Mouse (Mus musculus) spleen, postnatal 10 days (tissue): ENCODE results near the gene Rnf103.

ENCODE experiments used
- DNase-seq, 2 experiments: peaks; one replicate each; pipeline ENCODE4 v3.0.0; 2021 to 2022; ENCODE audit warnings: low spot score in 2 of 2

Rnf103 gene

DNA sequence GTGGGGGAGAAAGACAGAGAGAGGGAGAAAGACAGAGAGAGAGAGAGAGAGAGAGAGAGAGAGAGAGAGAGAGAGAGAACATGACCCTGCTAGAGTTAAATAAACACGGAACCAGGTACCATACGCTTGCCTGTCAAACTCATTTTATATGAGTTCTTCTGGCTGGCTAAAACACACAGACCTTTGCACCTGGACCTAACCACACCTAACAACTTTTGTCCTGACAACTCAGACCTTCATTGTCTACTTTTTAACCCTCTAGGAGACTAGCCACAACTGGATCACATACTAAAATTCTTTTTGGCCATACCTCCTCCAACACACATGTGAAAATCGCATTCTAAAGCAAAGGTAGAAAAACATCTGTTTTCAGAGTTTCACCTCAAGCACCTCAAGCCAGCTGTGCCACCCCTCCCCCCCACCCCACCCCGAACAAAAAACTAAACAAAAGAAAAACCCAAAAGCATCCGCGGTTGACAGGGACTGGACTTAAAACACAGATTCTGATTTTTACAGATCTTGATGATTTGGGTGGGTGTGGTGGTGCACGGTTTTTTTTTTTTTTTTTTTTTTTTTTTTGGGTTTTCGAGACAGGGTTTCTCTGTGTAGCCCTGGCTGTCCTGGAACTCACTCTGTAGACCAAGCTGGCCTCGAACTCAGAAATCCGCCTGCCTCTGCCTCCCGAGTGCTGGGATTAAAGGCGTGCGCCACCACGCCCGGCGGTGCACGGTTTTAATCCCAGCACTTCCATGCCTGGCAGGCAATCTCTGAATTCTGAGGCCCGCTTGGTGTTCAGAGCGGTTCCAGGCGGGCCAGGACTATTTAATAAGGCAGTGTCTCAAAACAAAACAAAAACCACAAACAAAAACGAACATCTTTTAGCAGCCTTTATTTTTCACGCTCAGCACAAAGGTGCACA is 679 bp upstream of the Rnf103 start:
- no peak for DNase-seq

GRCm38 (mm10) chr6:71494341-71495020 is 787 bp downstream of the Rnf103 start:
- DNase-seq = peak; percentile 70 to 76

DNA sequence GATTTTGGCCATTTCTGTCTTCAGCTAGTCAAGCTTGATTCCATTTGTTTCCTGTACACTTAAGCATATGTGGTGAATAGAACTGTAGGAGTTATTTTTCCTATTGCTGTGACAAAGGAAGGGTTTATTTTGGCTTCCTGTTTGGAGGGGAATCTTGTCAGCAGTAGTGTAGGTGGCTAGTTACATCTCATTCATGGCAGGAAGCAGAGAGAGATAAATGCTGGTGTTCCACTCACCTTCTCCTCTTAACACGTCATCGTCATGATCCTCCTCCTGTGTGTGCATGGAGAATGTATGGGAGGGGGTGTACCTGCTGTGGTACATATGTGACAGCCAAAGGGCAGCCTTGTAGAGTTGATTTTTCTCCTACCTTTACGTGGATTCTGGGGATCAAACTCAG is 6.9 kb downstream of the Rnf103 start:
- no peak for DNase-seq

- DNase-seq = no peak
These were observed 9.3 kb downstream of the Rnf103 start for GRCm38 (mm10) chr6:71503001-71503400.

DNA sequence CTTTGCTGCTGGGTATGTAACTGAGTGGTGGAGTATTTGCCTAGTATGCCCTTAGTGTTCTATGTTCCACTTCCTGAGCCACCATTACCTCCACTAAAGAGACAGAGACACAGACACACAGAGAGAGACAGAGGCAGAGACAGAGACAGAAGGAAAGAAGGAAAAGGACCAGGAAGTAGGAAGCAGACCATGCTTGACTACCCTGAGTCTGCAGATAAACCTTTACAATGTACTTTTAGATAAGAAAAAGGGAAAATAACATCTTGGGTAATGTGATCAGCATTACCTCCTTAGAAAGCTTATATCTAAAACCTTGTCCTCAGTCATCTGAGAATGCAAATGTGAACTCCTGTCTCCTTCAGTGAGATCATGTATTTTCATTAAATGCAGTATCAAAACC is 10.0 kb downstream of the Rnf103 start:
- no peak for DNase-seq

GRCm38 (mm10) chr6:71504091-71504490 is 10.4 kb downstream of the Rnf103 start:
- no peak for DNase-seq

DNA sequence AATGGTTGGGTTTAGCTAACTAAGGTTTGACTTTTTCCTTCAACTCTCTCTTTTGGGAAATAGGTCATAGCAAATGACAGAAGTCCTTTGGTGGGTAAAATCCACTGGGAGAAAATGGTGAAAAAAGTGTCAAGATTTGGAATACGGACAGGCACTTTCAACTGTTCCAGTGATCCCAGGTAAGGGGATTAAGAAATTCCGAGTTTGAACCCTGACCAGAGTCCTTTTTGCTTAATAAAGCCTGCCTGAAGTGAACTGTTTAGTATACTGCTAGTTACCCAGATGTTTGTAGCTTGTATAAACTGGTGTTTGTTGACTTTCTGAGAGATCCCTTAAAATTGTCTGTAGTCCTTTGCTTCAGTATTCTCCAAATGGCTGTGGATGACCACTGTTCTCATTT is 12.0 kb downstream of the Rnf103 start:
- no peak for DNase-seq

GRCm38 (mm10) chr6:71519476-71519875 is 25.8 kb downstream of the Rnf103 start:
- DNase-seq = no peak

DNA sequence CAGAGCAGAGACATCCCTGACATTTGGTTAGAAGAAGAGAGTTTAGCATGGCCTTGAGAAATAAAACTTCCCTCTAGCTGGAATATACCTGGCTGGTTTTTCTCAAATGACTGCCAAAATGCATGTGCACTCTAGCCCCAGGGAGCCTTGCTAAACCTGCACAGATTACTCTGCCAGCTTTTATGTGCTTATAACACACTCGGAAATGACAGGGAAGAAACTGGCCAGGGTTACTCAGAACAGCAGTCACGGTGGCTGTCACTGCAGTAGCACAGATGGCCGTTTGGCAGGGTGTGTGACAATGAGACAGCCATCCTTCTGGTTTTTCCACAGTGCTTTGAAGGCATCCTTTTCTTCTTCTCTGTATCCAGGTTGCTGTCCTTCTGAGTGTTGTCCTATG is 31.9 kb downstream of the Rnf103 start:
- no peak for DNase-seq

DNA sequence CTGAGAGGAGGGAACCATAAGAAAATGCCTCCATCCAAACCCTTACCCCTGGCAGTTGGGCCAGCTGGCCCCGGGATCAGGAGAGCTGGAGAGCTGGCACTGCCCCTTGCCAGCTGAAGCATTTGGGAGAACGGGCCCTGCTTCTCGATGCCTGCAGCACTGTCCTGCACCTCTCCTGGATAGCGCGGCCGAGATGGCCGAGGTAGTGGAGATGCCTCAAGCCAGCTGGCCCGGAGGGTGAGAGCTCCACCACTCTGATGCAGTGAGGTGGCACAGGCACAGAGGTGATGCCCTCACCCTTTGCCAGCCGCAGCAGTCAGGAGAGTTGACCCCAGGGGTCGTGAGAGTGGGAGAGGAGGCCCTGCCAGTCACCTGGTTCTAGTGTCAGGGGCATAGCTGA is 33.4 kb downstream of the Rnf103 start:
- no peak for DNase-seq

- no peak for DNase-seq
These were observed 34.1 kb downstream of the Rnf103 start for GRCm38 (mm10) chr6:71527826-71528225.

DNA sequence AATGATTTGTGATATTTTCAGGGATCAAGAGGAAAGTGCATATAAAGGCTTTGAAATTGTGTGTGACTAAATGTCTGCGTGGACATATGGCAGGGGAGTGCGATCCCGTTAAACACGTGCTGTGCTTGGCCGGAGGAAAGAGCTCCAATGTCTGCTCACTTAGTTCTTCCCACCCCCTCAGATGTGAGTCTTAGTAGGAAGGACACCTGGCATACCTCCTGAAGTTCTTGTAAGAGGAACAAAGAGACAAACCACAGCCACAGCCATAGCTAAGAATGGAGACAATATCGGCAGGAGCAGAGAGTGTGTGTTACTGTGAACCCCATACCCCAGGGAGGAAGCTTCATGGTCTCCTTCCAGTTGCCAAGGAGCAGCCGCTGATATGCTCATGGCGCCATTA is 36.5 kb downstream of the Rnf103 start:
- DNase-seq = no peak

DNA sequence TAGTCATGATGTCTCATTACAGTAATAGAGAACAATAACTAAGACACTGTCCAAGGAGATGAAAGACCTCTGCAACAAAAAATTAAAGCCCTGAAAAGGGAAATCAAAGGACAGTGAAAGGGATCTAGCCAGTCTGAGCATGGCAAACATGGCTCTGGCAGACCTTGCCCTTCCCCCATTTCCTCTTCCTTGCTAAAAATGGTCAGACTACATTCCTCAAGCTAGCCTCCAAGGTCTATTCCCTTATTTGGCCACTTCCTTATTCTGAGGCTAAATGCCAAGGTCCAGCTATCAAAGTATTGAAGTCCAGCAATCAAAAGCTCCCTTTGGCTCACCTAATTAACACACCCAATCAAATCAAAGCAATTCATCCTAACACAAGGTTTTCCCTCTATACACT is 43.6 kb downstream of the Rnf103 start:
- no peak for DNase-seq

DNA sequence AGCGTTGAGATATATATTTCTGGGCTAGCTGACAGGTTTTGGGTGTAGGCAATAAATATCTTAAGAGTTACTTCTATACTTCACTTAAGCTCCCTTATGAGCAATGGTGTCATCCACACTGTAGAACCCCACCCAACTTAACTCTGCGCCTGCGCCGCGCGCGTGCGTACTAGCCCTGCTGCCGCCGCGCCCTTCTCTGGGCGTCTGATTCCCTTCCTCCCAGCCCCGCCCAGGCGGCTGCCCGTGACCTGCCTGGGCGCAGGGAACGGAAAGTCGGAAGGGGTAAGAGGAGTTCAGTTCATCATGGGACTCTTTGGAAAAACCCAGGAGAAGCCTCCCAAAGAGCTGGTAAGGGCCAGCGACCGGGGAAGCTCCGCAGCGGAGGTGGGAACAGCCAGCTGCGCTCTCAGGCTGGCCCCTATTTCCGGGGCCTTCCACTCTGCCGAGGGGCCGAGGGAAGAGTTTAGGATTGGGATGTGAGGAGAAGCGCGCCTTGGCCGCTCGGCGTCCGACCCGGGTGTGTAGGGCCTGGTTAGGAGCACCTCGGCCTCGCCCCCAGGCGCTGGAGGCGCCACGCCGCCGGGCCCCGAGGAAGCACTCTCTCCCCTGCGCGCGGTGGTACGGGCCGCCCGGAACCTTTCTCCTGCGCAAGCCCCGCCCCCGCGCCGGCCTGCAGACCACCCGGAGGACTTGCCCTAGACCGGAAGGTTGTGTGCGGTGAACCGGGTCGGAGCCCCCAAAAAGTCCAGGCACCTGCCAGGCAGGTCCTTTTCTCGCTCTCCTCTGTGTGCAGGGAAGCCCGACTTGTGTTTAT is 50.2 kb downstream of the Rnf103 start, which contains the start of gene Chmp3:
Chmp3 (plus strand) TSS at position 112 of the 814 bp plus-strand sequence.
- peak; percentile 97 to 98 for DNase-seq

- DNase-seq = no peak
These were observed 61.8 kb downstream of the Rnf103 start for GRCm38 (mm10) chr6:71555507-71555951.

DNA sequence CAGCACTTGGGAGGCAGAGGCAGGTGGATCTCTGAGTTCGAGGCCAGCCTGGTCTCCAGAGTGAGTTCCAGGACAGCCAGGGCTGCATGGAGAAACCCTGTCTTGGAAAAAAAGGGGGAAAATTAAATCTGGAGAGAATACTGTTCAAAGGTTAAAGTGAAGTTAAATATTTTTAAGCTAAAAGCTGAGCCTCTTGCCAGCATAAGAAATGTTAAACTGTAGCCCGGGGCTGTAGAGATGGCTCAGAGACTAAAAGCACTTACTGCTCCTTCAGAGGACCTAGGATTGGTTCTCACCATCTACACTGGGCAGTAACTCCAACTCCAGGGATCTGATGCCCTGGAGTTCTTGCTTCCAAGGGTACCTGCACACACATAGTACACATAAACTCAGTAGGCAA is 63.1 kb downstream of the Rnf103 start:
- no peak for DNase-seq
